Mouse (Mus musculus): ENCODE measurements around the gene Hip1r. TPM values are rescaled to one million over a fixed set of nuclear protein-coding genes. Genes with fewer than 3 reads are reported as not detected.
A peak's percentile ranks its signal among the peaks of the same experiment; 100 is the strongest.

Hip1r gene
- polyA plus RNA-seq, 1 experiment from 2014 or later = 11.4 TPM

DNA sequence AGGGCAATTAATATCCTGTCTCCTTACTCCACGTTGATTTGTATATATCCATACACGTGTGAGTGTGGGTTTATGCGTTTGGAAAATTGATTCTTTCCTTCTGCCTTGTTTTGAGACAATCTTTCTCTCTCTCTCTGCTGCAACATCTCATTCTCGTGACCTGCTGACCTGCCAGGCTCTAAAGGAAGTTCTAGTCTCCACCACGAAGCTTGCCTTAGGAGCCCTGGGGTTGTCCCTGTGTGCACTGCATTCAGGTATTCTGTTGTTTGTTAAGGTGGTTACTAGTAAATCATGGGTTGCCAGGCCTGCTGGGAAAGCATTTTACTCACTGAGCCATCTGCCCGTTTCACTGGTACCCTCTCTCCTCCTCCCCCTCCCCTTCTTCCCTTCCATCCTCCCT, 62.9 kb downstream of the Hip1r start:
- Histone ChIP-seq H3K4me3 (replicated peaks) (no peak overlapping the region), H3K36me3 (replicated peaks) (no peaks in the 10 kb centered on the region), H3K9me3 (replicated peaks) (no peaks in the 10 kb centered on the region), H3K4me1 (replicated peaks) (peaks cover 45% of the 10 kb centered on the region), H3K4me2 (no peak overlapping the region), H3K9ac (no peak overlapping the region), H3K27ac (replicated peaks) (no peak overlapping the region), H3K27me3 (no peaks in the 10 kb centered on the region; the same call in 1 of the 2 replicates)
- no peak for ATAC-seq (ENCODE audit: insufficient read depth)
- WGBS (ENCODE audit: insufficient replicate concordance) = 37% methylated on average over 6 of the region's 6 CpGs

DNA sequence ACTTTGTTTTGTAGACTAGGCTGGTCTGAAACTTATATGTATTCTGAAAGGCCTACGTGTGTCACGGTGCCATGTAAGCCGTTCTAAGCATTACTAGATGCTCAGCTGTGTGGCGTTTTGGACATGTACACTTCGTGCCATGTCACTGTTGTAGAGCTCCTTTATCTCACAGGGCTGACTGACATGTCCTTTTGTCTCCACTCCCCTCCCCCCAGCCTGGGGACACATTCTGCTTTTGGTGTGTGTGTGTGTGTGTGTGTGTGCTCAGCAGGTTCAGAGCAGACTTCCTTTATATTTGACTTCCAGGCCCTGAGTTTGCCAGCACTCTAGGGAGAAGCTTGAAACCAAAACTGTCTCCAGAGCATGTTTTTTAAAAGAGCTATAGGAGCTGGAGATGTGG, 63.4 kb downstream of the Hip1r start:
- H3K4me3 ChIP-seq (replicated peaks) = no peak overlapping the region
- H3K4me1 ChIP-seq (replicated peaks) = peaks cover 42% of the 10 kb centered on the region
- H3K27me3 ChIP-seq = no peaks in the 10 kb centered on the region; the same call in 1 of the 2 replicates
- ATAC-seq (ENCODE audit: insufficient read depth) = no peak
- H3K9me3 ChIP-seq (replicated peaks) = no peaks in the 10 kb centered on the region
- no peak overlapping the region for H3K4me2 ChIP-seq
- no peaks in the 10 kb centered on the region for H3K36me3 ChIP-seq (replicated peaks)
- no peak overlapping the region for H3K27ac ChIP-seq (replicated peaks)
- H3K9ac ChIP-seq = no peak overlapping the region
- 42% methylated on average over 5 of the region's 5 CpGs for WGBS (ENCODE audit: insufficient replicate concordance)

DNA sequence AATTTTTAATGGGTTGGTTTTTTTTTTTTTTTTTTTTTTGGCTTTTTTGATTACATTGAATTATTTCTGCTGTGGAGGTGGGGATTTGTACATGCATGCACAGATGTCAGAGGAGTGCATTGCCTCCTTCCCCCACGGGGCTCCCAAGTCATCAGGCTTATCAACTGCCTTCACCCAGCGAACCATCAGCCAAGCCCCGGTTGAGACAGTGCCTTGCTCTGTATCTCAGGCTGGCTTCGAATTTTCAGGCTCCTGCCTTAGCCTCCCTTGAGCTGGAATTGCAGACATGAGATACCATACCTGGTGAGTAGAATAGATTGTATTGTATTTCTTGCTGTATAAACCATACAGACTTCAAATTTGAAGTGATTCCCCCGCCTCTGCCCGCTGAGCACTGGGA, 66.2 kb downstream of the Hip1r start:
- H3K27me3 ChIP-seq = no peaks in the 10 kb centered on the region; the same call in 1 of the 2 replicates
- ATAC-seq (ENCODE audit: insufficient read depth) = no peak
- WGBS (ENCODE audit: insufficient replicate concordance) = 38% methylated on average over 6 of the region's 6 CpGs

DNA sequence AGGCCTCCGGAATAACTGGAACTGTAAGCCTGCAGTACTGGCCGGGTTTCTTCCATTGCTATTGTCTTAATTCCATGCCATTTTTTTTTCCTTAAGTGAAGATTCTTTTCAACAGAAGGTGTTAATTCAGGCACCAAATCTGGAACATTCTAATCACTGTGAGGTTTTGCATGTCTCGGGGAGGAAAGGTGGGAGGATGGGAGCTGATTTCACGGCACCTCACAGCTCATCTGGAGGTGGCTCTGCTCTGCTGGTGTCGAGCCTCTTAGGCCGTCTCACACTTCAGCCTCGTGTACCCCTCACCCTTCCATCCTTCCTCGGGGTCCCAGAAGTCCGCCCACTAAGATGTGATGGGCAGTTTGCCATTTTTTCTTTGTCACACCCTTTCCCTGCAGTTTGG, 67.7 kb downstream of the Hip1r start:
- ATAC-seq (ENCODE audit: insufficient read depth) = no peak
- no peak overlapping the region for H3K4me2 ChIP-seq
- H3K27me3 ChIP-seq = no peaks in the 10 kb centered on the region
- WGBS (ENCODE audit: insufficient replicate concordance) = 69% methylated on average over 9 of the region's 9 CpGs
- no peaks in the 10 kb centered on the region for H3K36me3 ChIP-seq (replicated peaks)
- H3K9me3 ChIP-seq (replicated peaks) = no peaks in the 10 kb centered on the region
- no peak overlapping the region for H3K9ac ChIP-seq
- peaks cover 33% of the 10 kb centered on the region for H3K4me1 ChIP-seq (replicated peaks)
- no peak overlapping the region for H3K27ac ChIP-seq (replicated peaks)
- no peak overlapping the region for H3K4me3 ChIP-seq (replicated peaks)

More for the DNA sequence above, 66.2 kb downstream of the Hip1r start:
- Histone ChIP-seq H3K27ac (replicated peaks) (no peak overlapping the region; the same call in 1 of the 2 replicates), H3K9me3 (replicated peaks) (no peaks in the 10 kb centered on the region), H3K9ac (no peak overlapping the region), H3K4me2 (no peak overlapping the region), H3K4me1 (replicated peaks) (peaks cover 38% of the 10 kb centered on the region), H3K4me3 (replicated peaks) (no peak overlapping the region), H3K36me3 (replicated peaks) (no peaks in the 10 kb centered on the region)

DNA sequence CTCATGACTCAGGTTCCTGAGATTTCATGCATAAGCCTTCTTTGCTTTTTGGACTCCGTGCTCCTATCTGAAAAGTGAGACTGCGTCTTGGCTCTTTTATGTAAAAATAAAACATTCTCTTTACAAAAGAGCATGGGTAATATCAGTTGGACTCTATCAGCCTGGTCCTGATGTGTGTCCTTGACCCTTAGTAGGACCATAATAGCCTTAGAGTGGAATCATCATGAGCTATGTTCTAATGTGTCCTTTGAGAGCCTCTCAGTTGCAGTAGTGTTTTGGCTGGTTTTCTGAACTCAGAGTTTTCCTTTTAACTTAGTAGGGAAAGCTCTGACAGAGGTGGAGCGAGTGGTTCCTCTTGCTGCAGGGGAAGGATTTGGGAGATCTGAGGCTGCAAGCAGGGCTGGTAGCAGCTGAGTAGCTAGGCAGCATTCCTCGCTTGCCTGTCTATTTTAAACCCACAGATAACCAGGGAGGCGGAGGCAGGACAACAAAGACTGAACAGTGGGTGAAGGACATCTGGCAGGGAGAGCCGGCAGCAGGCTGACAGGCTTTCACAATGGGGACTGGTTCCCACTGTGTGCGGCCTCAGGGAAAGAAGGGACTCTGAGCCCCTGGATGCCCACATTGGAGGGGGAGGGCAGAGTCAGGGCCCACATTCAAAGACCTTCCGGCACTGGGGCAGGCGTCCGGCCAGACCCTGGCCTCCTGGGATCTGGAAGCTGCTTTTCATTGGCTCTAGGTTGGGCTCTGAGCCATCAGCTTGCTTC, 70.0 kb downstream of the Hip1r start:
- Histone ChIP-seq H3K4me3 (replicated peaks) (no peak overlapping the region), H3K9me3 (replicated peaks) (no peaks in the 10 kb centered on the region), H3K27me3 (no peaks in the 10 kb centered on the region), H3K36me3 (replicated peaks) (no peaks in the 10 kb centered on the region), H3K9ac (no peak overlapping the region), H3K4me1 (replicated peaks) (peaks cover 40% of the 10 kb centered on the region), H3K27ac (replicated peaks) (peak overlapping the region; percentile 42; the same call in 1 of the 2 replicates), H3K4me2 (no peak overlapping the region)
- no peak for ATAC-seq (ENCODE audit: insufficient read depth)
- WGBS (ENCODE audit: insufficient replicate concordance) = 52% methylated on average over 10 of the region's 10 CpGs

DNA sequence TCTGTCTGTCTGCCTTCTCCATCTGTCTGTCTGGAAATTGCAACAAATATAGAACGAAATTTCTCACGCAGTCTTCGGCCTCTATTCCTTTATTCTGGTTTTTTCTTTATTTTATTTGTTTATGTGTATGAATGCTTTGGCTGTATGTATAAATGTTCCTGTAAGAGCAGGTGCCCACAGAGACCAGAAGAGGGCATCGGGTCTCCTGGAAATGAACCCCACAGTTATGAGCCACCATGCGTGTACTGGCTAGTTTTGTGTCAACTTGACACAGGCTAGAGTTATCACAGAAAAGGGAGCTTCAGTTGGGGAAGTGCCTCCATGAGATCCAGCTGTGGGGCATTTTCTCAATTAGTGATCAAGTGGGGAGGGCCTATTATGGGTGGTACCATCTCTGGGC, 70.6 kb downstream of the Hip1r start:
- H3K9ac ChIP-seq = no peak overlapping the region
- H3K36me3 ChIP-seq (replicated peaks) = no peaks in the 10 kb centered on the region
- no peaks in the 10 kb centered on the region for H3K9me3 ChIP-seq (replicated peaks)
- no peak for ATAC-seq (ENCODE audit: insufficient read depth)
- peak overlapping the region; percentile 42; the same call in 1 of the 2 replicates for H3K27ac ChIP-seq (replicated peaks)
- 83% methylated on average over 5 of the region's 5 CpGs for WGBS (ENCODE audit: insufficient replicate concordance)
- H3K4me2 ChIP-seq = no peak overlapping the region
- no peak overlapping the region for H3K4me3 ChIP-seq (replicated peaks)
- H3K27me3 ChIP-seq = no peaks in the 10 kb centered on the region
- peaks cover 46% of the 10 kb centered on the region for H3K4me1 ChIP-seq (replicated peaks)

DNA sequence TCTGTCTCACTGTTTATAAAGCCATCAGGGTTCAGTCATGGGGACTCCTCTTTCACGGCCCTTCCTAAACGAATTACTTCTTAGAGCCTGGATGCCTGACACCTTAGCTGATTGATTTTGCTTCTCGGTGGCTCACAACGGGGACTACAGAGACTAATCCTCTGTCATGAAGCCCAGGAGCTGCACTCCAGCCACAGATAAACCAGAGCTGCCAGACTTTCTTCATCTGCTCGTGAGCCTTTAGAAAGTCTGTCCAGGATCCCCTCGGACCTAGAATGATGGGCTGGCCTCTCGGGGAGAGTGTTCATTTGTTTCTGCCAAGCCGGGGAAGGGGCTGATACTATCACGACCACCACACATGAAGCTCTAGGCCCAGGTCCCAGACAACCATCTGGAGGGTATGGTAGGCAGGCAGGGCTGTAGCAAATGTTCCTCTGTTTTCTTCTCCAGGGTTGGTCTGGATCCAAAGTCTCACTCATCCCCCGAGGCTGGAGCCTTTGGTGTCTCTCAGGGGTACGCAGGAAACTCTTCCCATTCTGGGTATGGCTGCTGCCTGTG, 72.1 kb downstream of the Hip1r start:
- Histone ChIP-seq H3K4me1 (replicated peaks) (peaks cover 53% of the 10 kb centered on the region), H3K27me3 (no peaks in the 10 kb centered on the region), H3K36me3 (replicated peaks) (no peaks in the 10 kb centered on the region), H3K9me3 (replicated peaks) (no peaks in the 10 kb centered on the region), H3K4me2 (no peak overlapping the region), H3K4me3 (replicated peaks) (no peak overlapping the region), H3K9ac (no peak overlapping the region), H3K27ac (replicated peaks) (no peak overlapping the region)
- WGBS (ENCODE audit: insufficient replicate concordance) = 51% methylated on average over 11 of the region's 11 CpGs
- no peak for ATAC-seq (ENCODE audit: insufficient read depth)

DNA sequence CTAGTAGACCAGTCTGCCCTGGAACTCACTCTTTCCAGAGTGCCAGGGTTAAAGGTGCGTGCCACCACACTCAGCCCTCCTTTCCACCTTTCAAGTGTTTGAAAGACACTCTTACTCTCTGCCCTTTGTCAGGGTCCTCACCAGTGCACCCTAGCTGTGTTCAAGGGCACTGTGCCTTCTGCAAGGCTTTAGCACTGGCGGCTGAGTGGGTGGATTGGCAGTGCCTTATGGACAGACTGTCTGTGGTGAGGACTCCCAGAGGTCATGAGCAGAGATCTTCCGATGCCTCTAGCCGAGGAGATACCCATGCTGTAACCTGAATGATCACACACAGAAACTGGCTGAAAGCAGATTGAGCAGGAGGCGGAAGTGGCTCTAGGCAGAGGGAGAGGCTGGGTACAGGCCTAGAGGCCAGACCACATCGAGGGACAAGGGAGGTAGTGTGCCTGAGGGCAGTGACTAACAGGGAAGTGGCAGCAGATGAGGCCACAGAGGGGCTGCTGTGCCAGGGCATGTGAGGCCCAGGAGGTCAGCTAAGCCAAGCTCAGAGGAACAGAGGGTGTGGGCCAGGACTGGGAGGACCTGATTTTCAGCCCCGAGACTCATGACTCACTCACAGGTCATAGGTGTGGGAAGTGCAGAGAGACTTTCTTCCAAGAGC, 73.4 kb downstream of the Hip1r start:
- no peaks in the 10 kb centered on the region for H3K27me3 ChIP-seq
- H3K36me3 ChIP-seq (replicated peaks) = no peaks in the 10 kb centered on the region
- no peak overlapping the region for H3K4me3 ChIP-seq (replicated peaks)
- H3K4me2 ChIP-seq = no peak overlapping the region
- no peak overlapping the region for H3K9ac ChIP-seq
- 62% methylated on average over 7 of the region's 7 CpGs for WGBS (ENCODE audit: insufficient replicate concordance)
- no peaks in the 10 kb centered on the region for H3K9me3 ChIP-seq (replicated peaks)
- H3K4me1 ChIP-seq (replicated peaks) = peaks cover 64% of the 10 kb centered on the region
- H3K27ac ChIP-seq (replicated peaks) = peak overlapping the region; percentile 5; the same call in 1 of the 2 replicates
- ATAC-seq (ENCODE audit: insufficient read depth) = no peak

DNA sequence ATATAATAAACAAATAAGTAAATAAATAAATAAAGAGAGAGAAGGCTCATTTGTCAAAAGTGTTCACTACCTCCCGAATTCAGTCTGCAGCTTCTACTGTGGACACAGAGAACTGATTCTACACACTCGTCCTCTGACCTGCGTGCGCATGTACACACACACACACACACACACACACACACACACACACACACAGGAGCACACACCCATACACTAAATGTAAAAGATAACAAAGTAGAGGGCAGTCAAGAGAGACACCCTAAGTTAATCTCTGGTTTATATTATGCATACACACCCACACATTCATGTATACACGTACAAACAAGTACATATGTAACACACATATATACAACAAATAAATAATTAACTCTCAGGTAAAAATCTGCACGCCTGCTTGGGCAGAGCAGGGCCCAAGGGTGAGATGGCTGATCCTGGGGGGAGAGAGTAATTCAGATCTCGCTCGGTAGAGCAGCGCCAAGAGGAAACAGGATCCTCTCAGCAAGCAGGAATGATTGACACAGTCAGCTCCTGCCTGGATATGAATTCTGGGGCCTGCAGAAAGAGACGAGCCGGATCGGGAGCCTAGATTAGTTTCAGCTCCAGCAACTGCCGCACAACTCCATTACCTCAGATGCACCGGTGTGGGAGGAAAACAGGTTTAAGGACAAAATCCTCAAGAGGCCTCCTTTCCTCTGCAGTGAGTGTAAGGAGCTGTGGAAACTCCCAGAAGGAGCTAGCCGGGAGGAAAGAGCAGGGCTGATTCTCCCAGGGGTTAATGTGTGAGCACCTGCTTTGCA, 76.0 kb downstream of the Hip1r start:
- Histone ChIP-seq H3K27ac (replicated peaks) (peak overlapping the region; percentile 95), H3K4me1 (replicated peaks) (peaks cover 68% of the 10 kb centered on the region), H3K9ac (peak overlapping the region; percentile 53), H3K36me3 (replicated peaks) (no peaks in the 10 kb centered on the region), H3K4me2 (peak overlapping the region; percentile 67), H3K9me3 (replicated peaks) (no peaks in the 10 kb centered on the region), H3K4me3 (replicated peaks) (peak overlapping the region; percentile 52), H3K27me3 (no peaks in the 10 kb centered on the region)
- no peak for ATAC-seq (ENCODE audit: insufficient read depth)
- 49% methylated on average over 15 of the region's 15 CpGs for WGBS (ENCODE audit: insufficient replicate concordance)

DNA sequence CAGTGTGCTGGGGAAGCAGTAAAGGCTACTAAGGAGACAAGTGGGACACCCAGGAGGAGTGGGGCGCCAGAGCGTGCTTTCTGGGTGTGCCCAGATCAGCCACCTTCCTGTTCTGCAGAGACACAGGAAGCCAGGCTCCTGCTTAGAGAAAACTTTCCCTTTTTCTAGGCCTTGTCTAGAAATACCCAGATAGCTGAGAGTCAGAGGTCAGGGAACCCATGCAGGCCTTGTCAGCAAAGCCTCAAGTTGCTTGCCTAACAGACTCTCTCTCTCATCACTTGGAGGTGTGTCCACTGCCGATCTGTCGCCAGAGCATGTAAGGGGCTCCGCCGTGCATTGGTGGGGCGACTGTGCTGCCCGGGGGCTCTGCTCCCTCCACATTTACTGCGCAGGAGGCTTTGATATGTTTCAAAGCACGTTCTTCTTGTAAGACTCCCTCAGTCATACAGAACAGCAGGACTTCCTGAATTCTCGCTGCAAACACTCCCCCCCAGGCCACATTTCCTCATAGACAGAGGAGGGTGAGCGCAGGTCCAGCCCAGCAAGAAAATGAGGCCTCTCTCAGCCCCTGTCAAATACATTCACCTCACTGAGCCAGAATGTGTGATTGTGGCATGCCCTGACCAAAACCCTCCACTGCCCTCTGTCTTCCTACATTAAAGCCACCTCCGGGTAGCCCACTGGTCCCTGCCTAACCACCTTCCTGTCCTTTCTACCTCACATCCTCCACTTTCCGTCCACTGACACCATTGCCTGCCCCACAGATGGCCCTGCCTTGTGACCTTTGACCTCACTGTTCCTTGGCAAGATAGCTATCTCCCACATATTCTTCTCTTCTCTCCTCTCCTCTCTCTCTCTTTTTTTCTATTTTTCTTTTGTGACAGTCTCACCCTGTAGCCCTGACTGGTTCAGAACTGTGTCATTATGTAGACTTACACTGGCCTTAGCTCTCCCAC, 76.9 kb downstream of the Hip1r start:
- Histone ChIP-seq H3K36me3 (replicated peaks) (no peaks in the 10 kb centered on the region), H3K4me1 (replicated peaks) (peaks cover 68% of the 10 kb centered on the region), H3K27ac (replicated peaks) (peak overlapping the region; percentile 95), H3K27me3 (no peaks in the 10 kb centered on the region), H3K4me2 (peak overlapping the region; percentile 67), H3K9ac (peak overlapping the region; percentile 53), H3K9me3 (replicated peaks) (no peaks in the 10 kb centered on the region), H3K4me3 (replicated peaks) (peak overlapping the region; percentile 52)
- no peak for ATAC-seq (ENCODE audit: insufficient read depth)
- WGBS (ENCODE audit: insufficient replicate concordance) = 22% methylated on average over 14 of the region's 14 CpGs

Measured in liver, embryonic 15.5 days (tissue).